Mouse (Mus musculus) spleen, postnatal 36 days (tissue): Measurements from ENCODE around the gene Trip13.

Experiments used
- DNase-seq, 2 experiments: peaks; one replicate each; pipeline ENCODE4 v3.0.0; 2022; ENCODE audit warnings: low spot score in 2 of 2, mixed read lengths in 1 of 2

The Trip13 gene

GRCm38 (mm10) chr13:73887415-73887874, 50.1 kb downstream of the Trip13 start:
- DNase-seq = peak in 1 of 2 experiments; percentile 4

- DNase-seq = no peak
Observed at GRCm38 (mm10) chr13:73886601-73887000, 51.0 kb downstream of the Trip13 start.

DNA sequence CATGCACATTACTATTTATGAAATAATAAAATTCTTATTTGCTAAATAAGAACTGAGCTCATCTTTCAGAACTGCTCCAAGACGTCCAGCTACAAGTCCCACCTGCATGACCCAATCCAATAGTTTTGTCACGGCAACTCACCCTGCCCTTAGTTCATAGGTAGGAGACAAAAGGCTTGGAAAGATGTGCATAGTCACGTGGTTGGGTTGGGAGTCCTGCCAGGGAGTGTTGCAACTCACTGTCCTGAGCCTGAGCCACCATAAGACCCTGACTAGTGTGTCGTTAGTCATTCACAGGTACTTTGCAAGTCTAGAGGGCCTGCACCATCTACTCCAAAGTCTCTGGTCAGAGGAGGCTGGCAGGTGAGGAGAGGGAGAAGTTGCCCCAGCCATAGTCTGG, 51.5 kb downstream of the Trip13 start:
- DNase-seq = no peak

- no peak for DNase-seq
Observed at GRCm38 (mm10) chr13:73885656-73886055, 51.9 kb downstream of the Trip13 start.

- no peak for DNase-seq
Observed at GRCm38 (mm10) chr13:73881347-73881746, 56.2 kb downstream of the Trip13 start.

DNA sequence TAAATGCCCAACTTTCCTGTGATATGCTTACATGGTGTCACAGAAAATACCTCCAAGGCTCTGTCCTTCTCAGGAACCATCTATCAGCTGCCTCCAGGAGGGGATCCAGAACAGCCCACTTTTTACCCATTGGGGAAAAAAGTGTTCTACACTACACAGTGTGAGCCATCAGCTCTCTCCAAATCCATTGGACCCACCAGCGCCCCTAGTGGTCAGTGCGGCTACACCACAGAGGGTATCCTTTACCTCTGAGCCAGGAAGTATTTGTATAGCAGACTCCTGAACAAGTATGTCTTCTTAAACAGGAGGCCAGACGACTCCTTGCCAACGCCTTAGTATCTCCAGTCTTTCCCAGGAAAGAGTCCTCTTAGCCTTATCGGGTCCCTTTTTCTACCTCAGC, 57.8 kb downstream of the Trip13 start:
- peak; percentile 5 to 7 for DNase-seq

- no peak for DNase-seq
Observed at GRCm38 (mm10) chr13:73872159-73872558, 65.4 kb downstream of the Trip13 start.
